Mouse (Mus musculus) heart, embryonic 14.5 days (tissue): Measurements from ENCODE around the gene Ankrd37. TPM values are rescaled to one million over a fixed set of nuclear protein-coding genes. Genes with fewer than 3 reads are reported as not detected.
A peak's percentile ranks its signal among the peaks of the same experiment; 100 is the strongest.

Experiments
- ATAC-seq: fragments of 200-750 bp; cut with Nextera tagmentation; 2 replicates; pipeline ENCODE4 v1.8.0; 2017; ENCODE audit warnings: low read depth, moderate TSS enrichment; ENCODE audit not compliant: insufficient number of reproducible peaks, insufficient read depth, low FRiP score
- H3K27ac ChIP-seq, 2 experiments: fragments of 200-500 bp in 1 of 2; fragments of 300-500 bp in 1 of 2; sonication (generic) in 1 of 2; replicated peaks in 1 of 2; 2 replicates each; pipeline ENCODE4 v1.5.1; 2012 to 2014; ENCODE audit warnings: low read depth in 2 of 2, low read length in 2 of 2, control low read depth in 1 of 2, mild to moderate bottlenecking in 1 of 2, mixed read lengths in 1 of 2; ENCODE audit not compliant: control insufficient read depth in 1 of 2, insufficient read depth in 1 of 2
- H3K27me3 ChIP-seq: fragments of 300-500 bp; sonication (generic); 2 replicates; pipeline ENCODE4 v1.6.1; 2014; ENCODE audit warnings: mild to moderate bottlenecking, low read length, control low read depth; ENCODE audit not compliant: control insufficient read depth, insufficient read depth
- H3K36me3 ChIP-seq: fragments of 300-500 bp; sonication (generic); 2 replicates; pipeline ENCODE4 v1.6.1; 2014; ENCODE audit warnings: mild to moderate bottlenecking, control low read depth, low read length, mixed read lengths; ENCODE audit not compliant: control insufficient read depth, insufficient read depth
- H3K4me1 ChIP-seq, 2 experiments: fragments of 200-500 bp in 1 of 2; fragments of 300-500 bp in 1 of 2; sonication (generic) in 1 of 2; 2 replicates each; pipeline ENCODE4 v1.6.1; 2012 to 2014; ENCODE audit warnings: low read length in 2 of 2, control low read depth in 1 of 2, mixed read lengths in 1 of 2; ENCODE audit not compliant: control insufficient read depth in 2 of 2, insufficient read depth in 2 of 2
- H3K4me2 ChIP-seq: fragments of 300-500 bp; sonication (generic); 2 replicates; pipeline ENCODE4 v1.6.1; 2014; ENCODE audit warnings: mild to moderate bottlenecking, low read length
- H3K4me3 ChIP-seq, 2 experiments: fragments of 200-500 bp in 1 of 2; fragments of 300-500 bp in 1 of 2; sonication (generic) in 1 of 2; 2 replicates each; pipeline ENCODE4 v1.5.1; 2012 to 2014; ENCODE audit warnings: low read length in 2 of 2, mild to moderate bottlenecking in 2 of 2, control low read depth in 1 of 2, low read depth in 1 of 2, moderate library complexity in 1 of 2; ENCODE audit not compliant: control insufficient read depth in 1 of 2, insufficient read depth in 1 of 2
- H3K9ac ChIP-seq: fragments of 300-500 bp; sonication (generic); 2 replicates; pipeline ENCODE4 v1.6.1; 2014; ENCODE audit warnings: mild to moderate bottlenecking, low read length
- H3K9me3 ChIP-seq: fragments of 300-500 bp; sonication (generic); 2 replicates; pipeline ENCODE4 v1.6.1; 2016; ENCODE audit warnings: low read length, control low read depth; ENCODE audit not compliant: control insufficient read depth
- WGBS: fragments of 180-500 bp; shearing (Covaris S2); extraction: QIAGEN DNeasy Blood & Tissue Kit; methylation state at CpG from one replicate; pipeline ENCODE4 v1.1.7; 2014; 5-methylcytosine and 5-hydroxymethylcytosine counted together
- polyA plus RNA-seq: library from polyadenylated mRNA; unstranded; fragments of >200 nt; fragmentation: Nextera tagmentation; extraction: Ambion mirVana; gene quantifications from 2 replicates; pipeline ENCODE4 v1.2.1, GENCODE M21; 2014

Ankrd37 gene
- polyA plus RNA-seq, 1 experiment from 2014 or later: 17.7 TPM

- Histone ChIP-seq H3K27ac (peak overlapping the region; percentile 65 to 83), H3K36me3 (no peaks in the 10 kb centered on the region), H3K4me3 (peak overlapping the region; percentile 11 to 33; a peak in 3 of 4 replicates), H3K9me3 (no peaks in the 10 kb centered on the region), H3K27me3 (no peaks in the 10 kb centered on the region), H3K9ac (peak overlapping the region; percentile 59), H3K4me2 (peak overlapping the region; percentile 72), H3K4me1 (peaks cover 2 to 14% of the 10 kb centered on the region in 2 experiments; a peak in 3 of 4 replicates)
- WGBS: 6% methylated on average over 17 of the region's 17 CpGs
- peak; percentile 50; the same call in 1 of the 2 replicates for ATAC-seq
Observed at GRCm38 (mm10) chr8:46010746-46011680, 5.5 kb upstream of the Ankrd37 start.

GRCm38 (mm10) chr8:46010306-46010705, 4.8 kb upstream of the Ankrd37 start:
- H3K27ac ChIP-seq: peak overlapping the region; percentile 65 to 83
- H3K9ac ChIP-seq: peak overlapping the region; percentile 59
- H3K4me3 ChIP-seq: peak overlapping the region; percentile 11 to 33; a peak in 3 of 4 replicates
- H3K36me3 ChIP-seq: no peaks in the 10 kb centered on the region
- 37% methylated on average over 2 of the region's 2 CpGs for WGBS
- H3K9me3 ChIP-seq: no peaks in the 10 kb centered on the region
- H3K4me1 ChIP-seq: peaks cover 2 to 21% of the 10 kb centered on the region in 2 experiments; a peak in 3 of 4 replicates
- H3K27me3 ChIP-seq: no peaks in the 10 kb centered on the region
- ATAC-seq: no peak
- peak overlapping the region; percentile 72 for H3K4me2 ChIP-seq

GRCm38 (mm10) chr8:46007050-46007672, 1.7 kb upstream of the Ankrd37 start:
- WGBS: 66% methylated on average over 3 of the region's 3 CpGs
- Histone ChIP-seq H3K9me3 (no peaks in the 10 kb centered on the region), H3K27ac (no peak overlapping the region), H3K9ac (no peak overlapping the region), H3K4me3 (no peak overlapping the region), H3K4me1 (peaks cover 6 to 26% of the 10 kb centered on the region in 2 experiments), H3K27me3 (no peaks in the 10 kb centered on the region), H3K36me3 (no peaks in the 10 kb centered on the region), H3K4me2 (no peak overlapping the region)
- no peak for ATAC-seq

GRCm38 (mm10) chr8:45999784-46000705, 5.5 kb downstream of the Ankrd37 start:
- H3K36me3 ChIP-seq: peaks cover 28% of the 10 kb centered on the region
- H3K4me2 ChIP-seq: peak overlapping the region; percentile 87
- H3K9ac ChIP-seq: peak overlapping the region; percentile 91
- peak overlapping the region; percentile 98 to 99 for H3K27ac ChIP-seq
- peak overlapping the region; percentile 53 to 64 for H3K4me3 ChIP-seq
- no peaks in the 10 kb centered on the region for H3K9me3 ChIP-seq
- WGBS: 6% methylated on average over 54 of the region's 55 CpGs
- peak; percentile 99 for ATAC-seq
- H3K27me3 ChIP-seq: no peaks in the 10 kb centered on the region
- H3K4me1 ChIP-seq: peaks cover 6% of the 10 kb centered on the region in 2 experiments

- Histone ChIP-seq H3K9me3 (no peaks in the 10 kb centered on the region), H3K4me3 (peak within 1 kb of the TSS; percentile 53 to 64)
- no peak for ATAC-seq
Observed at GRCm38 (mm10) chr8:45999138-45999783, 6.2 kb downstream of the Ankrd37 start, which contains the start of gene Lrp2bp. TSS of gene Lrp2bp (plus strand) at chr8:45999303.

GRCm38 (mm10) chr8:45998228-45998627, 7.3 kb downstream of the Ankrd37 start:
- Histone ChIP-seq H3K4me3 (peak overlapping the region in 1 of 2 experiments; percentile 53; a peak in 1 of 4 replicates), H3K9ac (no peak overlapping the region), H3K9me3 (no peaks in the 10 kb centered on the region), H3K4me2 (peak overlapping the region; percentile 87), H3K36me3 (peaks cover 43% of the 10 kb centered on the region), H3K27ac (no peak overlapping the region), H3K4me1 (peaks cover 3 to 5% of the 10 kb centered on the region in 2 experiments; a peak in 3 of 4 replicates), H3K27me3 (no peaks in the 10 kb centered on the region)
- ATAC-seq: no peak
- 64% methylated on average over 2 of the region's 2 CpGs for WGBS

More at GRCm38 (mm10) chr8:45999138-45999783, 6.2 kb downstream of the Ankrd37 start, which contains the start of gene Lrp2bp:
- Histone ChIP-seq H3K27ac (peak within 1 kb of the TSS; percentile 98 to 99), H3K36me3 (peaks cover 33% of the 10 kb centered on the region), H3K4me1 (peaks cover 3 to 5% of the 10 kb centered on the region in 2 experiments; a peak in 3 of 4 replicates), H3K9ac (peak within 1 kb of the TSS; percentile 91), H3K4me2 (peak within 1 kb of the TSS; percentile 87), H3K27me3 (no peaks in the 10 kb centered on the region)
- WGBS: 1% methylated on average over 22 of the region's 22 CpGs
